Mouse (Mus musculus) intestine, postnatal 0 days (tissue): ENCODE results near the gene Nde1. TPM values are rescaled to one million over a fixed set of nuclear protein-coding genes. Genes with fewer than 3 reads are reported as not detected.

Source experiments
- ATAC-seq: fragments of 200-750 bp; cut with Nextera tagmentation; 2 replicates; pipeline ENCODE4 v1.8.0; 2017; ENCODE audit warnings: mild to moderate bottlenecking, moderate TSS enrichment, moderate library complexity
- H3K27ac ChIP-seq: fragments of 300-500 bp; sonication (generic); 2 replicates; pipeline ENCODE4 v1.5.1; 2014; ENCODE audit warnings: mild to moderate bottlenecking, low read depth, low read length, moderate library complexity
- H3K27me3 ChIP-seq: fragments of 300-500 bp; sonication (generic); replicated peaks from 2 replicates; pipeline ENCODE4 v1.6.1; 2014; ENCODE audit warnings: low read length, mixed read lengths; ENCODE audit not compliant: control insufficient read depth, insufficient read depth
- H3K36me3 ChIP-seq: fragments of 300-500 bp; sonication (generic); 2 replicates; pipeline ENCODE4 v1.6.1; 2014; ENCODE audit warnings: mild to moderate bottlenecking, moderate library complexity; ENCODE audit not compliant: control insufficient read depth, insufficient read depth
- H3K4me1 ChIP-seq: fragments of 300-500 bp; sonication (generic); replicated peaks from 2 replicates; pipeline ENCODE4 v1.6.1; 2014; ENCODE audit warnings: antibody characterized with exemption, low read length, mixed read lengths; ENCODE audit not compliant: control insufficient read depth, insufficient read depth
- H3K4me2 ChIP-seq: fragments of 300-500 bp; sonication (generic); replicated peaks from 2 replicates; pipeline ENCODE4 v1.6.1; 2014; ENCODE audit warnings: low read depth, mild to moderate bottlenecking, moderate library complexity
- H3K4me3 ChIP-seq: fragments of 300-500 bp; sonication (generic); 2 replicates; pipeline ENCODE4 v1.5.1; 2014; ENCODE audit warnings: low read depth, low read length
- H3K9ac ChIP-seq: fragments of 300-500 bp; sonication (generic); 2 replicates; pipeline ENCODE4 v1.6.1; 2014; ENCODE audit warnings: mild to moderate bottlenecking, low read depth, low read length
- H3K9me3 ChIP-seq: fragments of 300-500 bp; sonication (generic); 2 replicates; pipeline ENCODE4 v1.6.1; 2016; ENCODE audit warnings: mixed run types; ENCODE audit not compliant: control insufficient read depth
- CTCF ChIP-seq: sonication (generic); IDR thresholded peaks from 2 replicates; pipeline ENCODE4 v1.5.1; 2016; ENCODE audit warnings: low read depth, mild to moderate bottlenecking, control low read depth, antibody characterized with exemption, moderate library complexity
- WGBS: fragments of 180-500 bp; shearing (Covaris S2); extraction: QIAGEN DNeasy Blood & Tissue Kit; methylation state at CpG from one replicate; pipeline ENCODE4 v1.1.7; 2014; 5-methylcytosine and 5-hydroxymethylcytosine counted together
- polyA plus RNA-seq: library from polyadenylated mRNA; unstranded; fragments of >200 nt; fragmentation: Nextera tagmentation; extraction: Ambion mirVana; gene quantifications from 2 replicates; pipeline ENCODE4 v1.2.1, GENCODE M21; 2015

Nde1 gene
- polyA plus RNA-seq, 1 experiment from 2014 or later, result 18.5 TPM

GRCm38 (mm10) chr16:14178041-14178440, 15.0 kb downstream of the Nde1 start:
- no peak overlapping the region for H3K9ac ChIP-seq
- TF ChIP-seq CTCF, result no peak
- H3K9me3 ChIP-seq, result no peaks in the 10 kb centered on the region
- no peak overlapping the region for H3K4me2 ChIP-seq
- H3K27me3 ChIP-seq, result no peaks in the 10 kb centered on the region
- H3K4me3 ChIP-seq, result no peak overlapping the region
- H3K4me1 ChIP-seq, result no peaks in the 10 kb centered on the region
- peaks cover 55% of the 10 kb centered on the region for H3K36me3 ChIP-seq
- no peak for ATAC-seq
- 48% methylated on average over 3 of the region's 3 CpGs for WGBS
- H3K27ac ChIP-seq, result no peak overlapping the region

GRCm38 (mm10) chr16:14180163-14180733, 17.2 kb downstream of the Nde1 start:
- no peak for TF ChIP-seq CTCF
- Histone ChIP-seq H3K9ac (no peak overlapping the region), H3K27me3 (no peaks in the 10 kb centered on the region), H3K4me3 (no peak overlapping the region), H3K36me3 (peaks cover 54% of the 10 kb centered on the region), H3K4me2 (no peak overlapping the region), H3K9me3 (no peaks in the 10 kb centered on the region), H3K4me1 (no peaks in the 10 kb centered on the region), H3K27ac (no peak overlapping the region)
- no peak for ATAC-seq
- WGBS, result 73% methylated on average over 6 of the region's 6 CpGs

GRCm38 (mm10) chr16:14182360-14182759, 19.3 kb downstream of the Nde1 start:
- H3K4me3 ChIP-seq, result no peak overlapping the region

GRCm38 (mm10) chr16:14183856-14184255, 20.8 kb downstream of the Nde1 start:
- Histone ChIP-seq H3K27ac (peak overlapping the region; percentile 41; the same call in 1 of the 2 replicates), H3K4me1 (no peaks in the 10 kb centered on the region), H3K36me3 (peaks cover 60% of the 10 kb centered on the region), H3K4me3 (no peak overlapping the region), H3K4me2 (no peak overlapping the region), H3K9ac (no peak overlapping the region), H3K27me3 (no peaks in the 10 kb centered on the region), H3K9me3 (no peaks in the 10 kb centered on the region)
- 76% methylated on average over 1 of the region's 1 CpGs for WGBS
- no peak for TF ChIP-seq CTCF
- ATAC-seq, result no peak

More at GRCm38 (mm10) chr16:14182360-14182759, 19.3 kb downstream of the Nde1 start:
- no peaks in the 10 kb centered on the region for H3K4me1 ChIP-seq
- H3K9ac ChIP-seq, result no peak overlapping the region
- WGBS, result 80% methylated on average over 5 of the region's 5 CpGs
- H3K36me3 ChIP-seq, result peaks cover 54% of the 10 kb centered on the region
- no peak for TF ChIP-seq CTCF
- no peaks in the 10 kb centered on the region for H3K9me3 ChIP-seq
- H3K27me3 ChIP-seq, result no peaks in the 10 kb centered on the region
- H3K27ac ChIP-seq, result no peak overlapping the region
- ATAC-seq, result no peak
- no peak overlapping the region for H3K4me2 ChIP-seq

GRCm38 (mm10) chr16:14185516-14185915, 22.4 kb downstream of the Nde1 start:
- 91% methylated on average over 5 of the region's 5 CpGs for WGBS
- Histone ChIP-seq H3K4me1 (no peaks in the 10 kb centered on the region), H3K27me3 (no peaks in the 10 kb centered on the region), H3K36me3 (peaks cover 69% of the 10 kb centered on the region), H3K9ac (no peak overlapping the region), H3K27ac (no peak overlapping the region), H3K4me2 (no peak overlapping the region), H3K4me3 (no peak overlapping the region), H3K9me3 (no peaks in the 10 kb centered on the region)
- ATAC-seq, result no peak
- TF ChIP-seq CTCF, result no peak

GRCm38 (mm10) chr16:14194164-14194950, 31.3 kb downstream of the Nde1 start:
- ATAC-seq, result no peak
- no peaks in the 10 kb centered on the region for H3K4me1 ChIP-seq
- H3K27me3 ChIP-seq, result no peaks in the 10 kb centered on the region
- H3K36me3 ChIP-seq, result peaks cover 32% of the 10 kb centered on the region
- no peak overlapping the region for H3K27ac ChIP-seq
- H3K9me3 ChIP-seq, result no peaks in the 10 kb centered on the region
- H3K9ac ChIP-seq, result no peak overlapping the region
- H3K4me3 ChIP-seq, result no peak overlapping the region
- TF ChIP-seq CTCF, result no peak
- 67% methylated on average over 9 of the region's 9 CpGs for WGBS
- no peak overlapping the region for H3K4me2 ChIP-seq
